Mouse (Mus musculus): ENCODE results near the gene Gm7544. TPM values are rescaled to one million over a fixed set of nuclear protein-coding genes. Genes with fewer than 3 reads are reported as not detected.
"Not testable (repeated sequence)": the region's sequence is repeated elsewhere in the genome, so short reads cannot be mapped to it uniquely, and the experiment has no call there.

Gene Gm7544
- polyA plus RNA-seq (2015; fragmentation: Nextera tagmentation; extraction: Ambion mirVana): not detected in 2 replicates

DNA sequence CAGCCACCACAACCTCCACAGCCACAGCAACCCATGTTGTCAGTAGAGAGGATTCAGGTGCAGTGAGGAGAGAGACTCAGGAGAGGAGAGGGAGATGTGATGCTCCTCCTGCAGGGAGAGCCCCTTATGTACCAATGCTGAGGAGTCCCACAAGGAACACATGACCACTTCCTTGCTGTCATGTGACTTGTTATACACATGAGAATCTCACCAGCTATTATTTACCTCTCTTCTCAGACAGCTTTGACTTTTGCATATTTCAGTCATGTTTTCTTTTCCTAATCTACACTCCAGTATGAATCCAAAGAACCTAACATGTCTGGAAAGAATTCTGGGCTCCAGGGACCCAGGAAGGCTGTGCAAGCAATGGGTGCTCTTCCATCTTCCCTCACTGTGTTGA, at the start of gene Gm7544:
TSS of gene Gm7544 (minus strand) at position 101 of the 400 bp plus-strand sequence.
- H3K9me3 ChIP-seq; H3K36me3 ChIP-seq; H3K27me3 ChIP-seq; ATAC-seq; H3K4me3 ChIP-seq (replicated peaks); H3K4me1 ChIP-seq (replicated peaks); H3K27ac ChIP-seq; H3K4me2 ChIP-seq (replicated peaks); H3K9ac ChIP-seq (replicated peaks): not testable (repeated sequence)

DNA sequence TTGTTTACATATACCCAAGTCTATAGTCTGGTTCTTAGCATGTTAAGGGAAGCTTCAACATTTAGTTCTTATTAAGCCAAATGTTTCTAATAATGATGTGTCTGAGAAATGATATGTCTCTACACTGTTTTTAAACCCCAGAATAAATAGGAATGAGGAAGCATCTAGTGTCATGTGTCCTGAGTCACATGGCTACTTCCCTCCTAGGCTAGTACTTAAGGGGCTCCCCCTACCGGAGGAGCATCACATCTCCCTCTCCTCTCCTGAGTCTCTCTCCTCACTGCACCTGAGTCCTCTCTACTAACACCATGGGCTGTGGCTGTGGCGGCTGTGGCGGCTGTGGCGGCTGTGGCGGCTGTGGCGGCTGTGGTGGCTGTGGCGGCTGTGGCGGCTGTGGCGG, 44.5 kb upstream of the Gm7544 start, which contains the start of gene Gm47959:
TSS of gene Gm47959 (plus strand) at position 243 of the 400 bp plus-strand sequence.
- H3K27ac ChIP-seq; H3K4me3 ChIP-seq (replicated peaks); H3K27me3 ChIP-seq; H3K9ac ChIP-seq (replicated peaks); H3K36me3 ChIP-seq; H3K9me3 ChIP-seq; H3K4me1 ChIP-seq (replicated peaks); H3K4me2 ChIP-seq (replicated peaks); ATAC-seq: not testable (repeated sequence)
- WGBS: 93% methylated on average over 9 of the region's 9 CpGs

DNA sequence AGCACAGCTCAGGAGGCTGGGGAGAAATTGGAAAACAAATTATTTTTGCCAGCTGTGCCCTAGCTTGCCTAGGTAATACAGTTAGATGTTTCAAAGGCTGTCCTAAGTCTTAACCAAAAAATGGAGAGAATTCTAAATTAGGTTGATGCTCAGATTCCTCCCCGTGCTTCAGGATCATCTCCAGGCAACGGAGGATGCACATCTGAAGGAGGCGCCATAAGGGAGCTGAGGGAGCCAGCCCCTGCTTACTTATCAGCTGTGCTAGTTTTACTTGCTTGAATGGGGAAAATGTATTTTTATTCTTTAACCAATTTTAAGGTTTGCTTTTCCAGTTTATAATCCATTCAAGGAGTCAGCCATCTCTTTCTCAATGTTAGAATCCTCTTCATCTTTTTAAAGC, 38.1 kb upstream of the Gm7544 start:
- H3K4me1 ChIP-seq (replicated peaks): no peaks in the 10 kb centered on the region
- no peaks in the 10 kb centered on the region for H3K27me3 ChIP-seq
- ATAC-seq: no peak
- 79% methylated on average over 3 of the region's 3 CpGs for WGBS
- no peak overlapping the region for H3K4me3 ChIP-seq (replicated peaks)
- no peak overlapping the region for H3K9ac ChIP-seq (replicated peaks)
- no peaks in the 10 kb centered on the region for H3K9me3 ChIP-seq
- H3K4me2 ChIP-seq (replicated peaks): no peak overlapping the region
- H3K36me3 ChIP-seq: no peaks in the 10 kb centered on the region
- H3K27ac ChIP-seq: no peak overlapping the region

DNA sequence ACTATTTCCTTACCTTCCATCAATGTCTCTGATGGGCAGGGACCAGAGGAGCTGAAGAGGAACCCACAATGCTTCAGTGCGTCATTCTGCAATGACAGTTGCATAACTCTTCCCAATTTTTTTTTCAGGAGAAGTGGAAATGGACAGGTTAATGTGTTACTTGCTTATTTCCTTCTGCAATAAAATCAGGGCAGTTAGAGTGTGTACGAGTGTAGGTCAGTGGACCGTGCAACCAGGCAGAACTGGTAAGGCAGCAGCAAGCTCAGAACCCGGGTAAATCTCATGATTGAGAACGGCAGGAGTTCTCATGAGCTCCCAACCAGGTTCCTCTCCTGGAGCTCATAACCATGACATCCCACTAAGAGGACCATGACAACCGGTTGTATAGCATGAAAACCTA, 36.3 kb upstream of the Gm7544 start:
- no peak overlapping the region for H3K27ac ChIP-seq
- no peaks in the 10 kb centered on the region for H3K27me3 ChIP-seq
- H3K4me3 ChIP-seq (replicated peaks): no peak overlapping the region
- 91% methylated on average over 6 of the region's 6 CpGs for WGBS
- ATAC-seq: no peak
- no peak overlapping the region for H3K4me2 ChIP-seq (replicated peaks)
- H3K36me3 ChIP-seq: no peaks in the 10 kb centered on the region
- H3K4me1 ChIP-seq (replicated peaks): no peaks in the 10 kb centered on the region
- no peaks in the 10 kb centered on the region for H3K9me3 ChIP-seq
- no peak overlapping the region for H3K9ac ChIP-seq (replicated peaks)

DNA sequence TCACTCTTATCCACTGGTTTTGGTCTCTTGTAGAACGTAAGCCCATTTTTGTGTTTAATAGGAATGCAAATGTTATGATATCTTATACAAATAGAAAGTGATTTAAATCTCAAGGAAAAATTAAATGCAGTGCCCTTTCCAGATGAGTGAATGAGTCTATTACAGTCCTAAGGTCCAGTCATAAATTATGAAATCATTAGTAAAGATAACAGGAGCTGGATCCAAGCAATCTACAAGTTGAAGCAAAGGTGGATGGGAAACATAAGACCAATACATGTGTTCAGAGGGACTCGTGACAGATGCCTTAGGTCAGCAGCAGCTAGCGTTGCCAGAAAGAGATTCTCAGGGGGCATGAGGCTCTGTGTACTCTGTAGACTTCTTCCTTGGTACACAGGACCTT, 35.8 kb upstream of the Gm7544 start:
- H3K27ac ChIP-seq: no peak overlapping the region
- H3K9ac ChIP-seq (replicated peaks): no peak overlapping the region
- no peak for ATAC-seq
- no peak overlapping the region for H3K4me2 ChIP-seq (replicated peaks)
- H3K27me3 ChIP-seq: no peaks in the 10 kb centered on the region
- 84% methylated on average over 3 of the region's 3 CpGs for WGBS
- no peaks in the 10 kb centered on the region for H3K36me3 ChIP-seq
- H3K9me3 ChIP-seq: no peaks in the 10 kb centered on the region
- no peaks in the 10 kb centered on the region for H3K4me1 ChIP-seq (replicated peaks)
- H3K4me3 ChIP-seq (replicated peaks): no peak overlapping the region

DNA sequence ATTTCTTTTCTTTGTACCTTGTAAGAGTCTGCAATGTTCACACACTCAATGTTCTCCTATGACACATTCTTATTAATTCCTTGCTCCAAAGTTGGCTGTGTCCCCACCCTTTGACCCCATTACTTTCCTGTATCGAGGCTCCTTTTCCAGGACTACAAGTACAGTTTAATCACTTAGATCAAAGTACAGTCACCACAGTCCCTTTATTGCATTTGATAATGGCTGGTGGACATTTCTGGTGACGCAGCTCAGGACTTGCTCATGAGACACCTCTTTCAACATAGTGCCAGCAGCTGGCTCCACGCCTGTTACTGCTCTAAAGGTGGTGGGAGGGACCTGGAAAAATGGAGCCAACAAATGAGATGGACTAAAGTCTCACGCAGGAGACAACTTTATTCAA, 35.2 kb upstream of the Gm7544 start:
- H3K27ac ChIP-seq: no peak overlapping the region
- H3K4me3 ChIP-seq (replicated peaks): no peak overlapping the region
- no peak for ATAC-seq
- H3K4me2 ChIP-seq (replicated peaks): no peak overlapping the region
- no peak overlapping the region for H3K9ac ChIP-seq (replicated peaks)
- 76% methylated on average over 4 of the region's 4 CpGs for WGBS
- H3K36me3 ChIP-seq: no peaks in the 10 kb centered on the region
- no peaks in the 10 kb centered on the region for H3K9me3 ChIP-seq
- no peaks in the 10 kb centered on the region for H3K27me3 ChIP-seq
- no peaks in the 10 kb centered on the region for H3K4me1 ChIP-seq (replicated peaks)

DNA sequence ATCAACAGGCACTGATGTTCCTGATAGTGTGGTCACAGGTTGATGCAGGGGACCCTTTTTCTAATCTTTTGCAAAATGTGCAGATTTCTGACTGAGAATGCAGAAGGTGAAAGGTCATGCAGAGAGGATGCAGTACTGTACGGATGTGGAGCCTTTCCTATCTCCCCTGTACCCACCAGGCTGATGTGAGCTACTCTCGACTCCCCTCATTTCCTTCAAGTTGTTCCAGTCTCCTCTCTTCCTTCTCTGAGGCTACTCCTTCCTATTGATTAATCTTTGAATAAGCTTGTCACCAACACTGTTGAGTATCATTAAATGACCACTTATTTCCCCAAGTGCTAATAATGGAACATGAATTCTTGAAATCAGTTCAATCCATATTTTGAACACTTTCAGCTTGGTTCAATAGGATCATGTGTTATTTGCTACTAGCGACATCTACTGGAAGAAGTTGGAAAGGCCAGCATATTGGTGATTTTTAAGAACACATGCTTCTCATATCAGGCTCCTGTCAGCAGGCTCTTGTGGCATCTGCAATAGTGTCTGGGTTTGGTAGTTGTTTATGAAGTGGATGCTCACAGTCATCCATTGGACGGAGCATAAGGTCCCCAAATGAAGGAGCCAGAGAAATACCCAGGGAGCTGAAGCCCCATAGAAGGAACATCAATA, 31.9 kb upstream of the Gm7544 start:
- no peak overlapping the region for H3K9ac ChIP-seq (replicated peaks)
- peaks cover 7% of the 10 kb centered on the region; the same call in 1 of the 2 replicates for H3K9me3 ChIP-seq
- ATAC-seq: peak; percentile 70
- H3K4me3 ChIP-seq (replicated peaks): no peak overlapping the region
- H3K4me2 ChIP-seq (replicated peaks): no peak overlapping the region
- 44% methylated on average over 4 of the region's 4 CpGs for WGBS
- H3K36me3 ChIP-seq: no peaks in the 10 kb centered on the region
- H3K4me1 ChIP-seq (replicated peaks): no peaks in the 10 kb centered on the region
- no peak overlapping the region for H3K27ac ChIP-seq
- no peaks in the 10 kb centered on the region for H3K27me3 ChIP-seq

DNA sequence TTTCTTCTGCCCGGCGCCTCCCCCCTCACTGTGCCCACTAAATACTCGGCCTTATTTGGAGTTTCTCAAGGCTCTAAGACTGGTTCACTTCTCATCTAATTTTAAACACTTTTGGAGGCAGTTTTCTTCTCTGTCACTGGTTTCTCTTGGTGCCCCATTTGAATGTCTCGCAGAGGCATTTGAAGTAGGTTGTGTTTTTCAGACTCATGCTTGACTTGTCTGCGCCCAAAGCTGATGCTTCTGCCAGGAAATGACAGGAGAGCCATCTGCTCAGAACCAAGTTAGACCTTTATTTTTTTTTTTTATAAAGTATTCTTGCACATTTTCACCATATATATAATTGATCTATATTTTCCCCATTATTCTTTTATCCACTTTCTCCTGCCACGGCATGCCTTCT, 30.9 kb upstream of the Gm7544 start:
- no peak for ATAC-seq
- H3K4me1 ChIP-seq (replicated peaks): no peaks in the 10 kb centered on the region
- WGBS: 91% methylated on average over 6 of the region's 6 CpGs
- no peaks in the 10 kb centered on the region for H3K36me3 ChIP-seq
- no peak overlapping the region for H3K27ac ChIP-seq
- no peaks in the 10 kb centered on the region for H3K27me3 ChIP-seq
- no peak overlapping the region for H3K4me2 ChIP-seq (replicated peaks)
- H3K4me3 ChIP-seq (replicated peaks): no peak overlapping the region
- H3K9me3 ChIP-seq: peaks cover 7% of the 10 kb centered on the region; the same call in 1 of the 2 replicates
- no peak overlapping the region for H3K9ac ChIP-seq (replicated peaks)

DNA sequence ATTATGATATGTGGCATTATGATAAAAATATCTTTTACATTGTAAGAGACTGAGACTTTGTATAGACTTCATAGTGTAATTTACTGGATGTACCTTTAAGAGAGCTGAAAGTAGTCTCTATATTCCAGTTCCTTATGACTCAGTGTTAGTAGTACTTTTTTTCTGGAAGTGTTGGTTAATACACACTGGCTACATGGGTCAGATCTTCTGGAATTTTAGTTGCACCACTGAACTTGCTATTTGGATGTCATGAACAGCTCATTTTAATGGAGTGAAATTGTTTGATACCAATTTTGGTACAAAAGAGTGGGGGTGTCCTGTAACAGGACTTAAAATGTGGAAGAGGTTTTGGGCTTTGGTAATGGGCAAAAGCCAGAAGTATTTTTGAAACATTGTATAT, 22.0 kb upstream of the Gm7544 start:
- Histone ChIP-seq H3K27ac (no peak overlapping the region), H3K4me2 (replicated peaks) (no peak overlapping the region), H3K4me1 (replicated peaks) (no peaks in the 10 kb centered on the region), H3K4me3 (replicated peaks) (no peak overlapping the region), H3K9me3 (no peaks in the 10 kb centered on the region), H3K27me3 (no peaks in the 10 kb centered on the region), H3K36me3 (no peaks in the 10 kb centered on the region), H3K9ac (replicated peaks) (no peak overlapping the region)
- ATAC-seq: no peak

DNA sequence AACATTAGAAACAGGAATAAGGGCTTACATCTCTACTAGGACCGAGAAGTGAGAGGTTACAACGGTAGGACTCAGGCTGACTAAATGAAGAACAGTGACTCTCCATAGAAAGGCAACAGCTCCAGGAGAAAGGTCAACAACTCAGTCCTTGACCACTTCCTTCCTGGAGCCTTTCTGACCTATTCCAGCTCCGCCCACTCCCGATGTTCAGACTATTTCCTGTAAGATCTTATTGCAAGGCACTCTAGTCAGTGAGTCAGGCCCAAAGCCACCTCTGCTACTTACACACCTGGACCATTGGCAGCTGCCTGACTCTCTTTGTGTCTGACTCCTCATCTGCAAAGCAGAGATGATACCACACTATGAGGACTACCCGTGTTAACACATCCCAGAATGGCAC, 19.9 kb upstream of the Gm7544 start:
- no peaks in the 10 kb centered on the region for H3K36me3 ChIP-seq
- H3K9me3 ChIP-seq: no peaks in the 10 kb centered on the region
- H3K4me1 ChIP-seq (replicated peaks): no peaks in the 10 kb centered on the region
- ATAC-seq: no peak
- no peaks in the 10 kb centered on the region for H3K27me3 ChIP-seq
- WGBS: 82% methylated on average over 5 of the region's 5 CpGs
- H3K4me2 ChIP-seq (replicated peaks): no peak overlapping the region
- no peak overlapping the region for H3K27ac ChIP-seq
- H3K9ac ChIP-seq (replicated peaks): no peak overlapping the region
- no peak overlapping the region for H3K4me3 ChIP-seq (replicated peaks)

DNA sequence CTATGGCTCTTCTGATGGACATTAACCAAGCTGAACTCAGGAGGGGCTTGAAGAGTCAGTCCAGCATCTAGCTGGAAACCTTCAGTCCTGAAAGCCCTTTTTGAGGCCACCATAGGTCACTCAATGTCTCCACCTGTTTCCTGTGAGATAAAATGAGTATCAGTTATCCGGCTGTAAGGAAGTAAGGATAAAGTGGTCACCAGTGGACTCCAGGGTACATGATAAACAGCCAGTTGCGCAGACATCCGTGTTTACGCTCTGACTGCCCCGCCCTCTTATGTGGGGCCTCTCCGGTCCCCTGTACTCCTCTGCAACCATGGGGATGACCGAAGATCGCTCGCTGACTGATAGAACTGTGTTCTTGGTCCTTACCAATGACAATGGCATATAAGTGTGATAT, 18.5 kb upstream of the Gm7544 start:
- ATAC-seq: no peak
- H3K9ac ChIP-seq (replicated peaks): no peak overlapping the region
- H3K4me3 ChIP-seq (replicated peaks): no peak overlapping the region
- no peaks in the 10 kb centered on the region for H3K36me3 ChIP-seq
- H3K4me1 ChIP-seq (replicated peaks): no peaks in the 10 kb centered on the region
- no peak overlapping the region for H3K4me2 ChIP-seq (replicated peaks)
- 94% methylated on average over 9 of the region's 9 CpGs for WGBS
- no peaks in the 10 kb centered on the region for H3K27me3 ChIP-seq
- no peak overlapping the region for H3K27ac ChIP-seq
- no peaks in the 10 kb centered on the region for H3K9me3 ChIP-seq

DNA sequence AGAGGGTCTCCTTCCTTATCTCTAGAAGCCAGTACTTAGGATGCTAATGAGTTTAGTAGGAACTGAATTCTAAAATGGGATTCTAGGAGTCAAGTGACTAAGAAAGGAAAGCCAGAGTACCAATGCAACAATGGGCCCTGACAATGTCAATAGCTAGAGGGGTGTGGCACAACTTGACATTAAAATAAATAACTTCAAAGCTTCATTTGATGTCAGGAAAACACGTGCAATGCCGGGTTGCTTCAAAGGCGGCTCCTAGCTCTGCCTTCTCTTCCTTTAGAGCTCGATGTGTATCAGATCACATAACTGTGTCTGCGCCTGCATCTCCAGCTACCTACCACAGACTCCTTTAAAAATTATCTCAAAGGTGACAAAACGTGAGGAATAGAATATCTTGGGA, 18.1 kb upstream of the Gm7544 start:
- H3K9me3 ChIP-seq: no peaks in the 10 kb centered on the region
- no peaks in the 10 kb centered on the region for H3K27me3 ChIP-seq
- H3K27ac ChIP-seq: no peak overlapping the region
- H3K4me2 ChIP-seq (replicated peaks): no peak overlapping the region
- no peak for ATAC-seq
- H3K4me1 ChIP-seq (replicated peaks): no peaks in the 10 kb centered on the region
- WGBS: 68% methylated on average over 6 of the region's 6 CpGs
- H3K9ac ChIP-seq (replicated peaks): no peak overlapping the region
- no peak overlapping the region for H3K4me3 ChIP-seq (replicated peaks)
- no peaks in the 10 kb centered on the region for H3K36me3 ChIP-seq

DNA sequence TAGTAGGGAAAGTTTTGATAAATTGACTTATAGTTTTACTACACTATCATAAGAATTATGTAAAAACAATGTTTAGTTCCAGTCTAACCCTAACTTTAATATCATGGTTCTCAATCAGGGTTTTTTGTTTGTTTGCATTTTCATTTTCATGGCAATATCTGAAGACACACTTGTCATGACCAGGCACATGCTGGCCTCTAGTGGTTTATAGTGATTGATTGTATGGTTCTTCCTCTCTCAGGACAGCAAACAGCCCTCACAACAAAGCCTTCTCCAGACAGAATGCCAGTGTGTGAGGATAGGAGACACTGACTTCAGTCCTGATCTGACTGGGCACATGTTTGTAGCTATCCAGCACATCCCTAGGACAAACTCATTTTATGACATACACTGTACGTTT, 17.4 kb upstream of the Gm7544 start:
- no peak for ATAC-seq
- H3K9ac ChIP-seq (replicated peaks): no peak overlapping the region
- 95% methylated on average over 1 of the region's 1 CpGs for WGBS
- H3K27ac ChIP-seq: no peak overlapping the region
- no peak overlapping the region for H3K4me2 ChIP-seq (replicated peaks)
- no peak overlapping the region for H3K4me3 ChIP-seq (replicated peaks)
- no peaks in the 10 kb centered on the region for H3K36me3 ChIP-seq
- H3K4me1 ChIP-seq (replicated peaks): no peaks in the 10 kb centered on the region
- no peaks in the 10 kb centered on the region for H3K27me3 ChIP-seq
- H3K9me3 ChIP-seq: no peaks in the 10 kb centered on the region

Measured in midbrain, embryonic 13.5 days (tissue).